Mouse (Mus musculus): Measurements from ENCODE around the gene Krt80.

Krt80 gene

DNA sequence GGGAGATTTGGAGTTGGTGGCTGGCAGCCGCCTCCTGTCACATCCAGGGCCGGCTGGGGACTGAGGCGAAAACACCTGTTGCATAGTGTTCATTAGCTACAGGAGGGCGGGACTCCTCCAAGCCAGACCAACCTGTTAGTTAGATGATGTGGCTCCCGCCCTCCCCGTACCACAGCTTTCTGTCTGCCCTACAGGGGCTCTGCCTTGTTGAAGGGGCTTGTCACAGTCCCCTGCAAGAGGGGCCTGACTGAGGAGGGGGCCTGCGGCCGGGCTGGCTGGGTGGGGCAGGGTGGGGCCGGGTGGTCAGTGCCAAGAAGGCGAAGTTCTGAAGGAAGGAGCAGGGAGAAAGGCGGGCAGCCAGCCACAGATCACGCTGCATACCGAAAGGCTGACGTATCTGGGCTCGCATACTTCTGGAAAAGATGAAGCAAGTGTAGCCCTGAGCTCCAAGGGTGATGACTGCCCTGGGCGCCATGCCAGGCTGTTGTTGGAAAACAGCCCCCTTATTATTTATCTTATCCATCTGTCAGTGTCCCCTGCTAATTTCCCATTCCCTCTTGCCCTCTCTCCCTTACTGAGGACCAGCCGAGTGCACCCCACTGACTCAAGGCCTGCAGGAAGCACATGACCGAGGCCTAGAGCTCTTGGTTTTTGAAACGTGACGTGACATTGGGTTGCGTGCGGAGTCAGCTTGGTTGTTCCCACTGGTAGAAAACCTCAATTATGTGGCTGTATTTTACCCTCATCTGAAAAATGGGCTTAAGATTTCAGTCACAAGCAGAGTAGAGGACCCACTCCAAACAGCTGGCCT is at the start of gene Krt80:
Gene Krt80, minus strand, starts transcription at position 62 of the 811 bp plus-strand sequence.
- no peak for DNase-seq

DNA sequence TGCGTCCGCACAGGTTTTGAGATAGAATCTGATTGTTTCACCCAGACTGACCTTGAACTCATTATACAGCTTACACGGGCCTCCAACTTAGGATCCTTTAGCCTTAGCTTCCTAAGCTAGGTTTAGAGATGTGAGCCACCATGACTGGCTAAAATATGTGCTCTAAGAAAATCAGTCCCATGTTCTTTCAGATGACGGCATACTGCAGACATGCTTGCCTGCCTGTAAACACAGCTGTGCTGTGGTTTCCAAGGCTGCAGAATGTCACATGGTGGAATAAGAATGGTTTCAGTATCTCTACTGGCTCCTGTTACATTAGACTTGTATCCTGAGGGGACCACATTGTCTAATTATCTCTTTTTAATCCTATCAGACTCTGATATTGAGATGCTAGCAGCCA is 49.0 kb upstream of the Krt80 start:
- no peak for DNase-seq

DNA sequence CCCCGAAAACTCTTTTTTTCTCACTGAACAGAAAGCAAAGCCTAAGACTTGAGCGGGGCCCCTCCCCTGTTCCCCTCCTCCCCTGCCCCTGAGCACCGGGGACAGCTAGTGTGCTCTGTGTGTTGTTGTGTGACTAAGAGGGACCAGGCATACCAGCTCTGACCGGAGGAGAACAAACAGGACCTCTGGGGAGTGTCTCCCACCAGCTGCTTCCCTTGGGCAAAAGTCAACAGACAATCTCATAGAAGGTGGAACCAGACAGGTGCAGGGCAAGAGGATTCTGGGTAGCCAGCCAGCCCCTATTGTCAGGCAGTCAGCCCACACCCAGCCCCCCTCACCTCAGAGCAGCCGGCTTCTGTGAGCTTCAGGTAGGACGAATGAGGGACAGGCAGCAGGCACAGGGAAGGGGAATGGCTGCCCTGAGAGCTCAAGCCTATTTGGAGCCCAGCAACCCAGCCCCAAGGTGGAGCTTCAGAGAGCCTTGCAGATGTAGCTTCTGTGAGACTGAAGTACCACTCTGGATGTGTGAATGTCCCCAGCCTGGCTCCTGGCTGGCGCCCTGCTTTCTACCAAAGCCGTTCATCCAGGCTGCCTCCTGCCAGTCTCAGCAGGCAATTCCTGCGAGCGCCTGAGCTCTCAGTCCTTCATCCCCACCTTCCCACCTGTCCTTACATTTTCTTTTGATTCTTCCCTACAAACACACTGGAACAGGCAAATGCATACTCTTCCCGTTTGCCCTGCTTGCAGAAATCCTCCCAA is 45.0 kb upstream of the Krt80 start:
- no peak for DNase-seq

DNA sequence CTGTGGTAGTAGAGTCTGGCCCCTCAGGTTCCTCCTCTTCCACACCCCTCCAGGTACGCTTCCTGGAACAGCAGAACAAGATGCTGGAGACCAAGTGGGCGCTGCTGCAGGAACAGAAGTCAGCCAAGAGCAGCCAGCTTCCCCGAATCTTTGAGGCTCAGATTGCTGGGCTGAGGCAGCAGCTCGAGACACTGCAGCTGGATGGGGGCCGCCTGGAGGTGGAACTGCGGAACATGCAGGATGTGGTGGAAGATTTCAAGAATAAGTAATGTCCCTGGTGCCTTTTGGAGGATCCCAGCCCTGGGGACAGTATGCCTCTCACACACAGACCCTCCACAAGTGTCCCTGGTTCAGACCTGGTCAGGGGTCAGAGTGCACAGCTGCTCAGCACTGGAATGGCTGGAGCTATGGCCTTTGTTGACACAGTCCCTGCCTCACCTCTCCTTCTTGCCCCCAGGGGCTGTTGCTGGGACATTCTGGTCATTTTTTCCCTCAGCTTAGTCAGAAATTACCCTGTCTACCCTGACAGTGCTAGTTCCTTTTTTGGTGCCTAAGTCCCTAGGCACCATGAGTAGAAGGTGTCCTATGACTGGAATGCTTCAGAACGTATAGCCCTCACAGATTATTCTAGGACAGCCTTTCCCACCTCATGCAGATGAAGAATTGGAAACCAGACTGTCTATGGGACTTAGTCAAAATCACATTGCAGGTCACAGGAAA is 44.1 kb upstream of the Krt80 start:
- DNase-seq: no peak

DNA sequence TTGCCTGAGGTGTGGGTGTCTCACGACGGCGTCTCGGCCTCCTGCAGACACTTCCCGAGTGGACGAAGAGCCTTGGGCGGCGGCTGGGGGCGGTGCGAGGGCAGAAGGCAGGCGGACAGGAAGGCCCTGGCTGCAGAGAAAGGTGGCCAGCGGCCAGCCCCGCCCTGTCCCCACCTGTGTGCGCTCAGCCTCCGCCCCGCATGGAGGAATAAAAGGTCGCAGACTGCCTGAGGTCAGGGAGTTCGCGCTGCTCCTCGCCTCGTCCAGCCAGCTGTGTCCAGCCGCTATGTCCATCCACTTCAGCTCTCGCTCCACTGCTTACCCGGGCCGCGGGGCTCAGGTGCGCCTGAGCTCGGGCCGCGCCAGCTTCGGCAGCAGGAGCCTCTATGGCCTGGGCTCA is 42.2 kb upstream of the Krt80 start:
- no peak for DNase-seq

DNA sequence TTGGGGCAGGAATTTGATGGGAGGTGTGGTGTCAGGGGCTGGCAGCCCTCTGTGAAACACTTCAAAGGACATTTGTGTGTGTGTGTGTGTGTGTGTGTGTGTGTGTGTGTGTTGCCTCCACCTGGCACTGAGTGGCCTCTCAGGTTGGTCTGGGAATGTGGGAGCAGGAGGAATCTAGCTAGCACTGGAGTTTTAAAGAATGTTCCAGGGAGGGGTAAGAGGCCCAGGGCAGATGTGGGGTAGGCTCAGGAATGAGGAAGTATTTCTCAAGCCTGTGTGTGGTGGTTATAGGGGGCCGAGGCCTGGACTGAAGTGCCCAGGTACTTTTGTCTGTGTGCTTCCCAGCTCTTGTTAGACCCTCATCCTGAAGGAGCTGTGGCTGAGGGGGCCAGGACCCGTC is 40.8 kb upstream of the Krt80 start, which contains the start of gene Krt7:
Gene Krt7, plus strand, starts transcription at position 269 of the 400 bp plus-strand sequence.
- no peak for DNase-seq

DNA sequence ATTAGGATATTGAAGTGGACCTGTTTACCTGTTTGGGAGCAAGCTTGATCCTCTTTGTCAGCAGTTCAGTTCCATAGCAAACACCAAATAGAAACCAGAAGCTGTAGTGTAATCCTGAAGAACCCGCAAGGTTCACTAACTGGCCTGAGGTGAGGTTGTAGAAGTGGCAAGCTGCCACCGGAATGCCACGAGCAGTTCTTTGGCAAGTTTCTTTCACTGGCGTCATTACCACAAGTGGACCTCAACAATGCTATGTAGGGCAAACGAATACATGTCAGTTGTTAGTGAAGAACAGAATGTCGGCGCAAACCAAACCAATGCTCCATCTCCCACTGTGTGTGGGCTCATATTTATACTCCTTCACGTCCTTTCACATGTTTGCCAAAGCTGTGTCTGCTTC is 28.3 kb upstream of the Krt80 start:
- DNase-seq: no peak

DNA sequence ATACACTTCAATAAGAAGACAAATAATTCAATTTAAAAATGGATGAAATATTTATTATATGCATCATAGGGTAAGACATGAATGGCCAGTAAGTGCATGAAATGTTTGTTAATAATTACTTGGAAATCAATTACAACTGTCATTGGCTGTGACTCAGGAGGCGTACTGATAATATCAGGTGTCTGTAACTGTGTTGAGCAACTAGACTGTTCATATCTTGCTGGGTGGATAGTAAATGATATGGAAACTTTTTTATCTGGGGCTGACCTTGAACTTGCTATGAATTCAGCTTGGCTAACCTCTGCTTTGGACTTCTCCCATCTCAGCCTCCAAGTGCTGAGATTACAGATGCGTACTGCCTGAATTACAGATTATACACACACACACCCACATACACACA is 27.7 kb upstream of the Krt80 start:
- DNase-seq: no peak

DNA sequence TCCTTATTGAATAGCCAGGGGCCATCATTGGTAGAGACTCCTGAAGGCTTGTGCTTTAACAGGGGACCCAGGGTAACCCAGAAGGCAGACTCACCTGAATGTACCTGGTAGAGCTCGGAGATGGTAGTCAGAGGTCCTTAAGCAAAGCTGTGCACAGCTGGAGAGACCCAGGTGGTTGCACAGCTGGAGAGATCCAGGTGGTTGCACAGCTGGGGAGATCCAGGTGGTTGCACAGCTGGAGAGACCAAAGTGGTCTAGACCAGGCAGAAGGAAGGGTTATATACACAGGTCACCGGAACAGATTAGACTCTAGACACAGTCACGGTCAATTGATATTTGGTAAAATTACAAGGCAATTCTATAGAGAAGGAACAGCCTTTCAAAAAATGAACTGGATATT is 27.0 kb upstream of the Krt80 start:
- DNase-seq: no peak

DNA sequence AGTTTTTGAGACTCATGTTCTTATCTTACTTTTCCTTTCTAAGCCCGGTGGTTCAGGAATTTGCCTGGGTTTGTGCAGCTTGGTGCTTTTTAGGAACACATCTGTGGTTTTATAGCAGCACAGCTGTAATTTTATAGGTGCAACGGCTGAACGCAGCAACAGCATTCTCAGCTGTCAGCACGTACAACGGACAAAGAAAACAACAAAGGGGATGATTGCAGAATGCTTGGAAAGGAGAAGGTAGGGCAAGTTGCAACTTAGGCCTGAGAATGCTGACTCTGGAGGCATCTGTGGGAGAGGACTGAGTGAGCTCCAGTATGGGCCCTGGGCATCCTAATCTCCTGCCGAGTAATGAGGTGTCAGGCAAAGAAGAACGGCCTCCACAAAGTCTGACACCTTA is 26.5 kb upstream of the Krt80 start:
- DNase-seq: no peak

DNA sequence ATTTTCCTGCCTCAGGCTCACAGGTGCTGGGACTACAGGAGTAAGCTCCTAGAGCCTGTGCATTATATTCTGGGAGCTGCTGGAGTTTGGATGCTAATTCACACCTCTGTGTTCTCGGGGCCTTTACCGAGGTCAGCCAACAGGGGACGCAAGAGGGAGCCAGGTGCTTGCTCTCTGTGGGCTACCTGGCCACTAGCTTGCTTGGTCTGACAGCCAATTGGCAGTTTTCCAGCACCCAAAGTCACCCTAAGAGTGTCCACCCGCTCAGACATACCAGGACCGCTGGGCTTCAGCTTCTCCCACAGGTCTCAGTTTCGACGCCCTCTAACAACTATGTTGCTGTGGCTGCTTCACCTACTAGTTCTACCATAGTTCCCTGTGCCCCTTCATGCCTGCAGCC is 24.9 kb upstream of the Krt80 start:
- no peak for DNase-seq

DNA sequence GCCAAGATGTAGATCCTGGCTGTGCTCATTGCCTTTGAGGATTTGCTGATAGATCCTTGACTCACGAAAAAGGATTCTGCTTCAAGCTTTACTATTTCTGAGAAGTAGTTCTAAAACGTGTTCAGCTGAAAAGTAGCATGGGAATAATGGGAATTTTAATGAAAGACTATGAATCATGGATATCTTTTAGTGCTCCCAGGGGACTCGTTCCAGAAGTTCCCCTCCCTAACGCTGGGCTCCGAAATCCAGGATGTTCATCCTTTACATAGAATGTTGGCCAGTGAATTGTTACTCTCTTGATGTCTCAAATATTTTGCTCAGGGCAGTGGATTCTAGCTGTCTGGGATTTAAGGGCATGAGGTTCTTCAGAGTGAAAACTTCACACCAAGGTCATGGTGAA is 22.3 kb upstream of the Krt80 start:
- DNase-seq: no peak

DNA sequence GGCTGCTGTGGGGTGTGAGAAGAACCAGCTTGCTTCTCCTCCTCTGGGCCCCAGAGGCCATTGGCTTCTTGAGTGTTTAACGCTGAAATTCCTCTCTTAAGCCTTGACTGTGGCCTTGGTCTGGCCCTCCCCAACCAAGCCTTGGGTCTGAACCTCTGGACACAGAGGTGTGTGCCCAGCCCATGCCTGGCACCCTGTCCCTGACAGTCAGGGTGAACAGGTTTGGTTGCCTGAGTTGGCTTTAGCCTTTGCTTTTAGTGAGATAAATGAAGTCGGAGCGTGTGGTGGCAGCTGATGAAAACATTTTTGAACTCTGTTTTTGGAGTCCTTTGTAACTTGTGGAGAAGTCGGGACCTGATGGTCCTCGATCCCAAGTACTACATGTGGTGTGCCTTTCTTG is 20.2 kb upstream of the Krt80 start:
- DNase-seq: no peak

DNA sequence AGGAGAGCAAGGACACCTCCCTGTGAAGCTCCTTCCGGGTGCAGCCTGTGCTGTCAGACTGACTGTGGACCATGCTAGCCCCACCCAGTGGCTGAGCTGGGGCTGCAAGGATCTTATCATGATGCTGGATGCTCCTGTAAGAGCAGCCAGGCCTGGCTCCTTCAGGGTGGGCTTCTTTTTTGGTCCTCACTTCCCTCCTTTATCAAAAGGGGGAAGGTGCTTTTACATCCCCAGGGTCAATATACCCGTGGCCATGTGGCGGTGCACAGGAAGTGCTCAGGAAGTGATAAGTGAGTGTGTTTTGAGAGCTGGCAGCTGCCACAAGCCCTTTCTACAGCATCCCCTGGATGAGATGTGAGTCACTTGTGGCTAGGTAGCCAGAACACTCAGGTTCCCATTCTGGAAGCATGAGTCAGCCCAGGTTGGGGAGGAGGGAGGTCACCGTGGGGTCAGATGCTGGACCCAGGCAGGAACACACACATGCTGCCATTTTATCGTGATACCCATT is 18.1 kb upstream of the Krt80 start:
- DNase-seq: peak; percentile 38 to 42

DNA sequence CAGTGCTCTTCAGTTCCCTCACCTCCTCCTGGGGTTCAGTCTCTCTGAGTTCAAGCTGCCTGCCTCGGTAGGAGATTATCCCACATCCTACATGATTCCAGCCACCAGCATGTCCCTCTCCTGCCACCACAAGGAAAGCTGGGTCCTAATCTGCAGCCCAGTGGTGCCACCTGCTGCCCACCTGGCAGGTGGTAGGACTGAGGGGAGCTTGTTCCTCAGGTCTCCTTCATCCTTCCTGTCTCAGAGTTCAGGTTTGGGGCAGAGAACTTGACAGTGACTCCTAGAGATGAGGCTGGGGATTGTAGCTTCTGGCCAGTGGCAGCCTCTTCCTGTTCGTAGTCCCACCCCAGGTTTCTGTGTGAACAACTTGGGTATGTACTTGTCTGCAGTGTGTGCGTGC is 17.2 kb upstream of the Krt80 start:
- DNase-seq: peak; percentile 19 to 23

DNA sequence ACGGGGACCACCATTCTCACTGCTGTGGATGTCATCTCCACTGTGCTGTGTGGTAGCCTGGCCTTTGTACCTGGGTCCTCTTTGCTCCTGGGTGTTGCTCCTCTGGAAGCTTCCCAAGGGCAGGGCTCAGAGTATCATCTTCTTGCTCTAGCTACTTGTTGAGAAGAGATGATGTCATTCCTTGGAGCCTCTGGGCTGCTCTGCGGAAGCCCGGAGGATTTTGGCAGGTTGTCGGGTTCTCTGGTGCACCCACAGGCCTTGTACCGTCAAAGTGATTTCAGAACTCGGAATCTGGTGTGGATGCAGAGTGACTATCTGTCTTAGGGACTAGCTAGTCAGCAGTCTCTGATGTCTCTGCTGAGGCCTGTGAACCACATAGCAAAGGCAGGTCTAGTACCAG is 15.1 kb upstream of the Krt80 start:
- DNase-seq: no peak

DNA sequence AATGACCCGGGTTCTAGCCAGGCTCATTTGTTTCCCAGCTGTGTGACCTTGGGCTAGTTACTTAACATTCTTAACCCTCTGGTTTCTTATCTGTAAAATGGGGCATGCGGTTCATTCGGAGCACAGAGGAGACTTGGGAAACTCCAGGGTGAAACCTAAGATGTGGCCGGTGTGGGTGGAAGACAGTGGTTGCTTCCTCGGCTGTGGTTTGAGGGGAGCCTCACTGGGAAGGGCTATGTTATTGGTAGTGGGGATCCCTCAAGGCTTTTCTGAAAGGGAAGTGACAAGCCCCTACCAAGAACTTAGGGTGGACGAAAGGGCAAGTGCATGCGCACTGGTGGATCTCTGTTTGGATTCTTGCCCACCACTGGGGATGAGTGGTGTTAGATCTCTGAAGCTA is 14.6 kb upstream of the Krt80 start:
- DNase-seq: no peak

DNA sequence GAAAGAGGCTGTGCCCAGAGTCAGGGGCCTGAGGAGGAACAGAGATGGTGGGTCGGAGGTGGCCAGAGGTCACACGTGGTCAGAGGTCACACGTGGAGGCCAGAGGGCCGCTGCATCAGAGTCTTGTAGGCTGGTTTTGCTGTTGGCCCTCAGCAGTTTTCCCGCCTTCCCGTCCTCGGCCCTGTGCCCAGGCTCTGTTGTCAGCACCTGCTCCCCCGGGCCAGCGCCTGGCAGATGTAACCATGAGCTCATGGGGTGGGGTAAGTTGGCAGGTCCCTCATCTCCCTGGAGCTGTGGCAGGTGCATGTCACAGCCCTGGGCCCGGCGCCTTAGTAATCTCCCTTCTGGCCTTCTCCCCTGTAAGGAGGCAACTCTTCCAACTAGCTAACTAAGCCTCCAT is 12.8 kb upstream of the Krt80 start:
- DNase-seq: no peak

DNA sequence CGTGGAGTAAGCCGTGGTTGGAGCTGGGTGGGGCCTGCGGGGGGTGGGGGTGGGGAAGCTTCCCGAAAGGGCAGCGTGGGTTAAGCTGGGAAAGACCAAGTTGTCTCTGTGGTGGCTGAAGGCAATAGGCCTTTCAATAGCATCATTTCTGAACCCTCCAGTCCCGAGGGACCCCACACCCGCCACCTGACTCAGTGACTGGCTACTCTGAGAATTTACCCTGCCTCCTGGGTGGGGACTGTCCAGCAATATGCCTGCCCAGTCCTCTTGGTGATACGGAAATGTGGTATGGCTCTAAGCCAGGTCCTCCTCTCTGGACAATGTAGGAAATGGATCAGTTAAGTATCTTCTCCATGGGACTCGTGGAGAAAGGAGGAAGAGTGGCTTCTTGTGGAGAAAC is 11.8 kb upstream of the Krt80 start:
- no peak for DNase-seq

DNA sequence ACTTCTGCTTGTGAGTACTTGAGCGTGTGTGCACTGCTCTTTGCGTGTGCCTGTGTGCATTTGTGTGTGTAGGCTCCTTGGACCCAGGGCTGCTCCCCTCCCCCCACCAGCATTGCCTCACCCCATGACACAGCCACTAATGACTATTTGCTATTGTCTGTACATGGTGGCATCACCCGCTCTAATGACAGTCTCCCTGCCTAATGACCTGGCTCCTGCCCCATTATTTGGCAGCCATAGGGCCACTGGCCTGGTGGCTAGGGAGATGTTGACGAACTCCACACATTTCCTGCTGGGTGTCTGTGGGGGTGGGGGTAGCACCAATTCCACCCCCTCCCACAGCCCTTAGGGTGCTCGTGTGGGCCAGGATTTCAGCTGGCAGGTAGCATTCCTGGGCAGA is 8.7 kb upstream of the Krt80 start:
- no peak for DNase-seq

DNA sequence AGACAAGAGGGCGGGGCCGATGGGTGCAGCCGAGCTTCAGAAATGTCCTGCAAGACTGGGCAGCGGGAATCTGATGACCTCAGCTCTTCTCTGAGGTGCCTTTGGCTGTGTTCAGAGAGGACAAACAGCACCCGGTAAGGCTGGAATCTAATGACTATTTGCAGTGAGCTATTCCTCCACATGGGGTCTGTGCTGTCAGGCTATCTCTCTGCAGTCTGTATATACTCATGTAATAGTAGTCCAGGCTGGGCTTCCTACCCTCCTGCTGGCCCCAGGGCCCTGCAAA is 6.8 kb upstream of the Krt80 start:
- DNase-seq: no peak

DNA sequence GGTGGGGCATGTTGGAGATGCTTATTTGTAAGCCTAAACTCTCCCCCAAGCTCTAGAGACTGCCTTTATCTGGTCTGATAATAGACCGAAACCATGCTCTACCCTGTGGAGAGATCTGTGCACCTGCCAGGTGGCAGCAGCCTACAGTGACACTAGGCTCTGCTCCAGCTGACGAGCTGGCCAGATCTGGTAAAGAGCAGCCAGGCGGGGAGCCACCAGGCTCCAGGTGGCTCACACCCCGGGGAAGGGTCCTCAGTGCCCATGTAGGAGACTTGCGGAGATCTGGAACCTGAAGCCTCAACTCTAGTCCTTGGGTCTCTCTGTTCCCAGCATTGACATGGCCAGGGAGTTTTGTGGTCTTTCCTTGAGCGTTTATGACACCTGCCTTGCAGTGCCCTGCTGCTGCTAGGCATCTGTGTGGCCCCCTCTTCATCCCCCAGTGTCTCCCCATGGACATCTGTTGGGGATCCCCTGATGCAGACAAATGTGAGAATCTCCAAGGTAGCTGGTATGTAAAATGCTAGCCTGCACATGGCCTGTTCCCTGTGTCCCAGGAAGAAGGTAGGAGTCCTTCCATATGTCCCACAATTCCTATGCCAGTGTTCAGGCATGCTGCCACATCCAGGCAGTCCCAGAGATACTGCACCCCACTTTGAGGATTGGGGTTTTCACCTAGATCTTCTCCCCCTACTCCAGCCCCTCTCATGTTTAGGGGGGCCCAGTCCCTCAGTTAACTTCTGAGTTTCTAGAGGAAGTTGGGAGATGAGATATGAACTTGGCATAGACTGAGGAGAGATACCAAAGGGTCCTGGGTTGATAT is 6.2 kb upstream of the Krt80 start:
- DNase-seq: no peak

DNA sequence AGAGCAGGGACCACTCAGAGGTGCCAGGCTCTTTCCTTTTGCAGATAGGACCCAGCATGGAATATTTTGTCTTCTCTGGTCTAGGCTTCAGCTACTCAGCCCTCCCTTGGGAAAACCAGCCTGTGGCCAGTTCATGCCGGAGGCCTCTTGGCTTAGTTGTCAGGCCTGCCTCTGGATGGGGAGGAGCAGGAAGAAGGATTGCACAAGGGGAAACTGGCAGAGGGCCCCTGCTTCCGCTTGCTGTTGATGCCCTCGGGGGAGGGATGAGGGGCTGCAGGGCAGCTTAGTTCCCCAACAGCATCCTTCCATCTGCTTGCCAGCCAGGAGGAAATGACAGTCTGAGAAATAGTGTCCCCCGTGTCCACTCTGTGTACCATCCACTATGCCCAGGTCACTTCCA is 4.9 kb upstream of the Krt80 start:
- no peak for DNase-seq
